Mouse (Mus musculus) B cell, adult 67 days (primary cell): Measurements from ENCODE around the gene Eif3a. TPM values are rescaled to one million over a fixed set of nuclear protein-coding genes. Genes with fewer than 3 reads are reported as not detected.

Experiments
- total RNA-seq, 2 experiments: library from RNA; stranded (reverse); gene quantifications; 4 replicates each; pipeline ENCODE4 v1.2.4; 2023

Gene Eif3a
- total RNA-seq: 100 to 1,000 TPM; 231 to 234 TPM

DNA sequence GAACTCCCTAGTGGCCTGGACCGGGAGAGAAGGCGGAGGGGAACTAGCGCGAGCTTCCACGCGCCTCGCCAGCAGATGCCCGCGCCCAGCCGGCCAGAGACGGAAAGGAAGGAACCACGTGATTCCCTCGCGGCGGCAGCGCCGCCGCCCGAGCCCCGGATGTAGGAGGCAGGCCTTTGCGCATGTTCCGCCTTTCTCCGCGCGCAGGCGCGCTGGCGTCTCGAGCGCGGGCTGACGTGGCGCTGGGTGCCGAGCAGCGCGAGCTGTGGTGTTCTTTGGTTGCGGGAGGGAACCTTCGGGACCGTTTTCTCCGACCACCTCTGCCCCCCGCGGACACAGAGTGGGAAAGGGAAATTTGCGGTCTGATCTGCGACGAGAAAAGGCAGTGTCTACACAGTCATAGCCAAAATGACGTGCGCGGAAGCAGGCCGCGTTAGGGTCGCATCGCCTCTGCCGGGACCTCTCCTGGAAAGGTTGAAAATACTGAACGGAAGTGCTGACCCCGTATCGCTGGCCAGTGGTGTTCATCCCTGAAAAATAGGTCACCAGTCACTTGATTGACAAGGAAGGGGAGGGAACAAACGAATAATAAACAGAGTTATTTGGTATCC lies at the start of gene Eif3a:
Gene Eif3a, minus strand, starts transcription at position 108 of the 611 bp plus-strand sequence.

GRCm38 (mm10) chr19:60811098-60812035 lies 20.9 kb upstream of the Eif3a start, which contains the start of gene Fam45a:
TSS of gene Fam45a (plus strand) at chr19:60811585.

GRCm38 (mm10) chr19:60755438-60756191 lies 34.8 kb downstream of the Eif3a start, which contains the start of gene Nanos1:
TSS of gene Nanos1 (plus strand) at chr19:60755987.

Other genes starting within 250 kb of the Eif3a start
- gene Cacul1, start 209.6 kb downstream of the Eif3a start, total RNA-seq: 10 to 100 TPM; 72.5 to 74.6 TPM
- gene Nanos1, start 34.7 kb downstream of the Eif3a start, total RNA-seq: 1 to 10 TPM; 3.0 to 3.5 TPM
- 10 to 100 TPM; 21.7 to 34.0 TPM for gene Fam45a, start 20.9 kb upstream of the Eif3a start, total RNA-seq
- 1 to 10 TPM; 5.6 to 8.4 TPM for gene Sfxn4, start 70.8 kb upstream of the Eif3a start, total RNA-seq
- gene Prdx3, start 83.9 kb upstream of the Eif3a start, total RNA-seq: 10 to 100 TPM; 55.5 to 57.3 TPM
- 1 to 10 TPM; 6.3 to 9.1 TPM for gene Grk5, start 99.1 kb upstream of the Eif3a start, total RNA-seq